In the genomic region with DNA sequence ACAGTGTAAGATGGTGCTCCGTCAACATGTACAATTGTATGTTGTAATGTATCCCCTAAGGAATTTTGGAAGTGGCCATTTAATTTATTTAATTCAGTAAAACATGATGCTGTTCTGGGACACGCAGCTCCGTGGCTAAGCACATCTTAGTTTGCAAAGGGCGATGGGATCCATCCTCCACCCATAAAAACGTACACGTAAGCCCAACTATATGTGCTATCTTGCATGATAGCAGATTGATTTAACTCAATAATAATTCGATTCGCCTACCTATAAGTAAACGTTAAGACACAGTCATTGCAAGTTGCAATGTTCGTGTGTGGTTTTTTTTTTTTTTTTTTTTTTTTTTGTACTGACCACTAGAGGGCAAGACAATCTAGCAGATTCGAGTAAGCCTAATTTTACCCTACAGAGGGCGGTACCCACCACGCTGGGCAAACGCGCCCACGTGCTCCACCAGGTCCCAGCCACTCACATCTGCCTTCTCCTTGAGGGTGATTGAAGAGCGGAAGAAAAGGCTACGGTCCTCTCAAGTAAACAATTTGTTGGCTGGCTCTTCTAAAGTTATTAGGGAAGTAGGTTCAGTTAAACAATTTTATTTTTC, we compare ENCODE assay signal across 8 mouse cellular contexts.
A peak's percentile ranks its signal among the peaks of the same experiment; 100 is the strongest.
DNase-seq lines count a peak whose midpoint lies in the region; ATAC-seq and TF ChIP-seq lines count a peak whose summit lies in the region.

No protein-coding gene starts in this region.

- H3K9ac ChIP-seq in hindbrain, embryonic 14.5 days = no peak overlapping the region
- no peak overlapping the region for H3K9ac ChIP-seq in lung, postnatal 0 days (replicated peaks; ENCODE audit: low read depth)

- H3K4me1 ChIP-seq in hindbrain, embryonic 14.5 days (replicated peaks; ENCODE audit: control insufficient read depth, insufficient read depth, low read length) = no peaks in the 10 kb centered on the region
- H3K4me1 ChIP-seq in lung, postnatal 0 days (ENCODE audit: insufficient read depth, low read depth, low read length) = no peaks in the 10 kb centered on the region

- H3K27me3 ChIP-seq in hindbrain, embryonic 14.5 days (ENCODE audit: control insufficient read depth, insufficient read depth, low read length) = no peaks in the 10 kb centered on the region
- no peaks in the 10 kb centered on the region for H3K27me3 ChIP-seq in lung, postnatal 0 days (replicated peaks; ENCODE audit: insufficient read depth, low read length)

- no peaks in the 10 kb centered on the region for H3K36me3 ChIP-seq in hindbrain, embryonic 14.5 days (replicated peaks; ENCODE audit: control insufficient read depth, insufficient read depth)
- no peaks in the 10 kb centered on the region for H3K36me3 ChIP-seq in lung, postnatal 0 days (ENCODE audit: insufficient read depth, low read length)

- peak; percentile 89 for DNase-seq in R1 (ENCODE audit: low read depth, low spot score)
- DNase-seq in cerebellum, adult 9-10 months = peak; percentile 15
- peak; percentile 13 to 38 for DNase-seq in frontal cortex, postnatal 14 days (ENCODE audit: low spot score in 2 of 2)
- peak; percentile 70 for DNase-seq in hindbrain, embryonic 14.5 days (ENCODE audit: low spot score)
- peak; percentile 43 to 62 for DNase-seq in layer of hippocampus, postnatal 14 days (ENCODE audit: low spot score in 2 of 2)
- DNase-seq in lung, postnatal 0 days (ENCODE audit: low spot score) = peak; percentile 93
- DNase-seq in ovary, postnatal 36 days (ENCODE audit: low spot score) = peak; percentile 57

- TF ChIP-seq EP300 in lung, postnatal 0 days (IDR thresholded peaks at IDR 0.05) = no peak

- no peak overlapping the region for H3K4me3 ChIP-seq in hindbrain, embryonic 14.5 days (replicated peaks; ENCODE audit: low read length)
- no peak overlapping the region for H3K4me3 ChIP-seq in lung, postnatal 0 days (ENCODE audit: low read depth, low read length)

- peak; percentile 75; the same call in 1 of the 2 replicates for ATAC-seq in hindbrain, embryonic 14.5 days (ENCODE audit: low FRiP score)
- peak; percentile 96 for ATAC-seq in lung, postnatal 0 days
- no peak for ATAC-seq in inflammation-experienced regulatory T-cells, adult 6 months

- peak overlapping the region; percentile 12; the same call in 1 of the 2 replicates for H3K4me2 ChIP-seq in hindbrain, embryonic 14.5 days (replicated peaks)
- H3K4me2 ChIP-seq in lung, postnatal 0 days (replicated peaks; ENCODE audit: low read depth, low read length) = peak overlapping the region; percentile 6; the same call in 1 of the 2 replicates

- WGBS in hindbrain, embryonic 14.5 days = 33% methylated on average over 18 of the region's 18 CpGs
- WGBS in lung, postnatal 0 days = 22% methylated on average over 18 of the region's 18 CpGs

- H3K27ac ChIP-seq in hindbrain, embryonic 14.5 days = no peak overlapping the region
- no peak overlapping the region for H3K27ac ChIP-seq in lung, postnatal 0 days (ENCODE audit: low read length)

- TF ChIP-seq CTCF in lung, postnatal 0 days (IDR thresholded peaks at IDR 0.05) = peak; percentile 84

- no peaks in the 10 kb centered on the region for H3K9me3 ChIP-seq in hindbrain, embryonic 14.5 days (ENCODE audit: control insufficient read depth, low read length)
- H3K9me3 ChIP-seq in lung, postnatal 0 days (ENCODE audit: low read length) = no peaks in the 10 kb centered on the region

Comparison
In these comparisons a context has a peak if more than half of its experiments do, and no peak if none do; other contexts are left out.
1. DNase-seq: peak in every context shown above with its lines; median percentile 93 in lung, postnatal 0 days; 89 in R1; 70 in hindbrain, embryonic 14.5 days; 57 in ovary, postnatal 36 days; 52 in layer of hippocampus, postnatal 14 days; 26 in frontal cortex, postnatal 14 days; 15 in cerebellum, adult 9-10 months.